Mouse (Mus musculus) adrenal gland, adult 8-10 months (tissue): Measurements from ENCODE around the gene B230118H07Rik. TPM values are rescaled to one million over a fixed set of nuclear protein-coding genes. Genes with fewer than 3 reads are reported as not detected.

Experiments
- DNase-seq: peaks from one replicate; pipeline ENCODE4 v3.0.0; 2022
- total RNA-seq, 4 experiments: library from RNA; stranded (reverse); gene quantifications; 2 replicates each; pipeline ENCODE4 v1.2.4; 2022

The B230118H07Rik gene
- total RNA-seq, 4 experiments from 2014 or later, result 27.3 to 55.4 (median 32.3) TPM

GRCm38 (mm10) chr2:101638979-101639839 is 10.1 kb downstream of the B230118H07Rik start:
- DNase-seq, result no peak

GRCm38 (mm10) chr2:101628297-101629236 is 20.8 kb downstream of the B230118H07Rik start:
- DNase-seq, result peak; percentile 85

- no peak for DNase-seq
Observed at GRCm38 (mm10) chr2:101627227-101627626, 22.1 kb downstream of the B230118H07Rik start.

GRCm38 (mm10) chr2:101624526-101624925 is 24.8 kb downstream of the B230118H07Rik start, which contains the start of gene Rag2:
Gene Rag2 (plus strand): TSS chr2:101624718.
- no peak for DNase-seq

GRCm38 (mm10) chr2:101624011-101624410 is 25.3 kb downstream of the B230118H07Rik start:
- DNase-seq, result no peak

GRCm38 (mm10) chr2:101623042-101623441 is 26.3 kb downstream of the B230118H07Rik start:
- no peak for DNase-seq

- no peak for DNase-seq
Observed at GRCm38 (mm10) chr2:101621611-101622010, 27.7 kb downstream of the B230118H07Rik start.

- no peak for DNase-seq
Observed at GRCm38 (mm10) chr2:101620899-101621298, 28.4 kb downstream of the B230118H07Rik start.

GRCm38 (mm10) chr2:101618373-101618772 is 31.0 kb downstream of the B230118H07Rik start:
- no peak for DNase-seq

GRCm38 (mm10) chr2:101615464-101616305 is 33.6 kb downstream of the B230118H07Rik start:
- no peak for DNase-seq

- no peak for DNase-seq
Observed at GRCm38 (mm10) chr2:101610861-101611260, 38.5 kb downstream of the B230118H07Rik start.

- DNase-seq, result no peak
Observed at GRCm38 (mm10) chr2:101608232-101608894, 41.0 kb downstream of the B230118H07Rik start.

GRCm38 (mm10) chr2:101603099-101603498 is 46.2 kb downstream of the B230118H07Rik start:
- no peak for DNase-seq

GRCm38 (mm10) chr2:101600703-101601102 is 48.6 kb downstream of the B230118H07Rik start:
- DNase-seq, result no peak

- no peak for DNase-seq
Observed at GRCm38 (mm10) chr2:101598190-101599181, 50.8 kb downstream of the B230118H07Rik start.

GRCm38 (mm10) chr2:101597186-101597585 is 52.1 kb downstream of the B230118H07Rik start:
- DNase-seq, result no peak

GRCm38 (mm10) chr2:101594681-101595080 is 54.7 kb downstream of the B230118H07Rik start:
- no peak for DNase-seq

- no peak for DNase-seq
Observed at GRCm38 (mm10) chr2:101592886-101593285, 56.4 kb downstream of the B230118H07Rik start.

GRCm38 (mm10) chr2:101592023-101592841 is 57.1 kb downstream of the B230118H07Rik start:
- no peak for DNase-seq
